Mouse (Mus musculus) liver, adult 2 months (tissue): ENCODE results near the gene Hpd.
"Not testable (repeated sequence)": the region's sequence is repeated elsewhere in the genome, so short reads cannot be mapped to it uniquely, and the experiment has no call there.

Experiments used
- CTCF ChIP-seq: fragments of 200-500 bp; IDR thresholded peaks from 2 replicates; pipeline ENCODE4 v1.5.1; 2011; ENCODE audit warnings: low read depth, low read length, control low read depth
- POLR2A ChIP-seq: fragments of 200-500 bp; IDR thresholded peaks from 2 replicates; pipeline ENCODE4 v1.6.1; 2011; ENCODE audit warnings: low read length, control low read depth; ENCODE audit not compliant: insufficient read depth; ENCODE audit errors: extremely low read depth

DNA sequence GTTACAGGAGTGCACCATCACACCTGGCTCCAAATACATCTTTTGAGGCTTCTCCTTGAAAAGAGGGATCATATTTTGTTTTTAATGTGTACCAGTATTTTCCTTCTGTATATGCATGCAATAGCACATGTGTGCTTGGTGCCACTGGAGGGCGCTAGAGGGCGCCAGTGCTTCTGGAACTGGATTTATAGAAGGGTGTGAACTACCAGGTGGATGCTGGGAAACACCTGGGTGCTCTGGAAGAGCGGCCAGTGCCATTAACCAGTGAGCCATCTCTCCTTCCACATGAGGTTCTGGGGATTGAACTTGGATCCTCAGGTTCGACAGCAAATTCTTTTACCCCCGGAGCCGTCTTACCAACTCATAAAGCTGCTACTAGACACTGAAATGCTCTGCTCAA lies 41.3 kb upstream of the Hpd start:
- 0 out of 2 replicates have a peak, but pooled peaks have one; percentile 12 for TF ChIP-seq CTCF
- not testable (repeated sequence) for TF ChIP-seq POLR2A
